Mouse (Mus musculus): ENCODE measurements at regions not wholly inside any gene's neighbourhood (a gene's known extent, or its start where the extent isn't known, plus 50 kb on each side); places are given as distances from the start of the nearest gene placed in this dataset.

GRCm38 (mm10) chr17:51397973-51398372, 218.8 kb upstream of the Tbc1d5 start:
- TF ChIP-seq CTCF (IDR thresholded peaks at IDR 0.05; ENCODE audit: low read depth, low read length) (no peak), POLR2A (IDR thresholded peaks at IDR 0.05; ENCODE audit: extremely low read depth, insufficient read depth, low read length) (no peak)
